Mouse (Mus musculus) adrenal gland, adult (tissue): Measurements from ENCODE around the gene Plac1.

Source experiments
- DNase-seq, 2 experiments: peaks; one replicate each; pipeline ENCODE4 v3.0.0; 2022 to 2023; ENCODE audit warnings: low spot score in 1 of 2; ENCODE audit not compliant: inconsistent age in 2 of 2

The Plac1 gene

GRCm38 (mm10) chrX:53114994-53115393, 124.9 kb downstream of the Plac1 start:
- no peak for DNase-seq

- peak in 1 of 2 experiments; percentile 40 for DNase-seq
These were observed 129.8 kb downstream of the Plac1 start for GRCm38 (mm10) chrX:53110142-53110541.

GRCm38 (mm10) chrX:53107127-53107526, 132.8 kb downstream of the Plac1 start:
- no peak for DNase-seq

GRCm38 (mm10) chrX:53101165-53101564, 138.7 kb downstream of the Plac1 start:
- no peak for DNase-seq

GRCm38 (mm10) chrX:53099951-53100350, 140.0 kb downstream of the Plac1 start:
- DNase-seq, result no peak

- DNase-seq, result no peak
These were observed 140.6 kb downstream of the Plac1 start for GRCm38 (mm10) chrX:53099266-53099665.

- DNase-seq, result no peak
These were observed 141.6 kb downstream of the Plac1 start for GRCm38 (mm10) chrX:53098293-53098692.

GRCm38 (mm10) chrX:53097786-53098185, 142.1 kb downstream of the Plac1 start:
- no peak for DNase-seq

- no peak for DNase-seq
These were observed 146.5 kb downstream of the Plac1 start for GRCm38 (mm10) chrX:53093381-53093780.

GRCm38 (mm10) chrX:53088663-53089292, 151.1 kb downstream of the Plac1 start:
- no peak for DNase-seq

GRCm38 (mm10) chrX:53087202-53087601, 152.7 kb downstream of the Plac1 start:
- DNase-seq, result no peak

GRCm38 (mm10) chrX:53085559-53085958, 154.4 kb downstream of the Plac1 start:
- DNase-seq, result no peak

GRCm38 (mm10) chrX:53064406-53064805, 175.5 kb downstream of the Plac1 start:
- no peak for DNase-seq

- DNase-seq, result peak; percentile 16 to 65
These were observed 180.4 kb downstream of the Plac1 start for GRCm38 (mm10) chrX:53059426-53060007.

- DNase-seq, result peak; percentile 37 to 75
These were observed 181.2 kb downstream of the Plac1 start for GRCm38 (mm10) chrX:53058459-53059280.

- DNase-seq, result no peak
These were observed 182.2 kb downstream of the Plac1 start for GRCm38 (mm10) chrX:53057760-53058090.

- peak; percentile 95 to 96 for DNase-seq
These were observed 182.7 kb downstream of the Plac1 start for GRCm38 (mm10) chrX:53057054-53057759.

- DNase-seq, result peak; percentile 60 to 79
These were observed 183.3 kb downstream of the Plac1 start for GRCm38 (mm10) chrX:53056627-53057026.

GRCm38 (mm10) chrX:53055771-53056170, 184.1 kb downstream of the Plac1 start:
- peak; percentile 42 to 68 for DNase-seq

GRCm38 (mm10) chrX:53053885-53054284, 186.0 kb downstream of the Plac1 start:
- DNase-seq, result peak in 1 of 2 experiments; percentile 8
